Mouse (Mus musculus) forebrain, embryonic 11.5 days (tissue): ENCODE data around the gene Prkch. TPM values are rescaled to one million over a fixed set of nuclear protein-coding genes. Genes with fewer than 3 reads are reported as not detected.

Source experiments
- ATAC-seq: fragments of 200-750 bp; cut with Nextera tagmentation; replicated peaks from 2 replicates; pipeline ENCODE4 v1.8.0; 2017; ENCODE audit warnings: moderate TSS enrichment; ENCODE audit not compliant: low FRiP score
- DNase-seq: peaks from one replicate; pipeline ENCODE4 v3.0.0-alpha.2; 2017; ENCODE audit warnings: low spot score
- H3K27ac ChIP-seq: fragments of 300-500 bp; sonication (generic); 2 replicates; pipeline ENCODE4 v1.5.1; 2014; ENCODE audit warnings: low read depth, low read length
- H3K27me3 ChIP-seq: fragments of 300-500 bp; sonication (generic); 2 replicates; pipeline ENCODE4 v1.6.1; 2014; ENCODE audit warnings: mild to moderate bottlenecking, low read length, mixed read lengths; ENCODE audit not compliant: control insufficient read depth, insufficient read depth
- H3K36me3 ChIP-seq: fragments of 300-500 bp; sonication (generic); 2 replicates; pipeline ENCODE4 v1.6.1; 2014; ENCODE audit warnings: mild to moderate bottlenecking, low read length, moderate library complexity, mixed read lengths; ENCODE audit not compliant: control insufficient read depth, insufficient read depth
- H3K4me1 ChIP-seq: fragments of 300-500 bp; sonication (generic); replicated peaks from 2 replicates; pipeline ENCODE4 v1.6.1; 2014; ENCODE audit warnings: low read length, mixed read lengths; ENCODE audit not compliant: control insufficient read depth, insufficient read depth
- H3K4me2 ChIP-seq: fragments of 300-500 bp; sonication (generic); 2 replicates; pipeline ENCODE4 v1.6.1; 2014; ENCODE audit warnings: low read depth, mild to moderate bottlenecking, low read length, moderate library complexity, mixed read lengths; ENCODE audit not compliant: severe bottlenecking
- H3K4me3 ChIP-seq: fragments of 300-500 bp; sonication (generic); 2 replicates; pipeline ENCODE4 v1.5.1; 2014; ENCODE audit warnings: low read depth, low read length
- H3K9ac ChIP-seq: fragments of 300-500 bp; sonication (generic); 2 replicates; pipeline ENCODE4 v1.6.1; 2014; ENCODE audit warnings: low read length
- H3K9me3 ChIP-seq: fragments of 300-500 bp; sonication (generic); 2 replicates; pipeline ENCODE4 v1.6.1; 2016; ENCODE audit warnings: low read length, mixed read lengths; ENCODE audit not compliant: control insufficient read depth
- WGBS: fragments of 180-500 bp; shearing (Covaris S2); extraction: QIAGEN DNeasy Blood & Tissue Kit; methylation state at CpG from one replicate; pipeline ENCODE4 v1.1.7; 2014; 5-methylcytosine and 5-hydroxymethylcytosine counted together
- polyA plus RNA-seq: library from polyadenylated mRNA; unstranded; fragments of >200 nt; fragmentation: Nextera tagmentation; extraction: Ambion mirVana; gene quantifications from 2 replicates; pipeline ENCODE4 v1.2.1, GENCODE M21; 2014

Gene Prkch
- polyA plus RNA-seq, 1 experiment from 2014 or later: 5.6 TPM

GRCm38 (mm10) chr12:73685875-73686274, 101.3 kb downstream of the Prkch start:
- no peaks in the 10 kb centered on the region for H3K4me1 ChIP-seq
- DNase-seq: no peak
- no peak overlapping the region for H3K4me2 ChIP-seq
- H3K36me3 ChIP-seq: no peaks in the 10 kb centered on the region
- no peak overlapping the region for H3K9ac ChIP-seq
- no peak overlapping the region for H3K4me3 ChIP-seq
- WGBS: 62% methylated on average over 13 of the region's 13 CpGs
- H3K27ac ChIP-seq: no peak overlapping the region
- no peaks in the 10 kb centered on the region for H3K27me3 ChIP-seq
- H3K9me3 ChIP-seq: no peaks in the 10 kb centered on the region
- ATAC-seq: no peak

DNA sequence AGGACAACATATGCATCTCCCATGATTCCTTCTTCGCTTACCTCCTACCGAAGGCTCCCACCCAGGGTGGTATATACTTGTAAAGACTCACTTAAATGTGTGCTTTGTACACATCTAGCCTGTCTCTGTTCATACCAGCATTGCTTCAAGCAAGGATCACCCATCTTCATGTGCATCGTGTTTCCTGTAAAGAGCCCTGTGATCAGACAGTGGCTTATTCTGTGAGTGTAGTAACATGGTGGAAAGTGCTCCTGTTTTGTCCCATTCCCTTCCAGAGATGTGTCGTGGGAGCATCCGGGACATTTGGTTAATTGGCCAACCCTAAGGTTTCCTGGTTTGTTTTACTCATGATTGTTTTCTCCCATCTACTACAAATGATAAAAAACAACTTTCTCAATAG, 101.9 kb downstream of the Prkch start:
- no peak overlapping the region for H3K4me2 ChIP-seq
- no peaks in the 10 kb centered on the region for H3K27me3 ChIP-seq
- H3K36me3 ChIP-seq: no peaks in the 10 kb centered on the region
- H3K9ac ChIP-seq: no peak overlapping the region
- H3K4me3 ChIP-seq: no peak overlapping the region
- H3K4me1 ChIP-seq: no peaks in the 10 kb centered on the region
- ATAC-seq (no peak), DNase-seq (no peak)
- H3K27ac ChIP-seq: no peak overlapping the region
- H3K9me3 ChIP-seq: no peaks in the 10 kb centered on the region
- WGBS: 94% methylated on average over 5 of the region's 5 CpGs

DNA sequence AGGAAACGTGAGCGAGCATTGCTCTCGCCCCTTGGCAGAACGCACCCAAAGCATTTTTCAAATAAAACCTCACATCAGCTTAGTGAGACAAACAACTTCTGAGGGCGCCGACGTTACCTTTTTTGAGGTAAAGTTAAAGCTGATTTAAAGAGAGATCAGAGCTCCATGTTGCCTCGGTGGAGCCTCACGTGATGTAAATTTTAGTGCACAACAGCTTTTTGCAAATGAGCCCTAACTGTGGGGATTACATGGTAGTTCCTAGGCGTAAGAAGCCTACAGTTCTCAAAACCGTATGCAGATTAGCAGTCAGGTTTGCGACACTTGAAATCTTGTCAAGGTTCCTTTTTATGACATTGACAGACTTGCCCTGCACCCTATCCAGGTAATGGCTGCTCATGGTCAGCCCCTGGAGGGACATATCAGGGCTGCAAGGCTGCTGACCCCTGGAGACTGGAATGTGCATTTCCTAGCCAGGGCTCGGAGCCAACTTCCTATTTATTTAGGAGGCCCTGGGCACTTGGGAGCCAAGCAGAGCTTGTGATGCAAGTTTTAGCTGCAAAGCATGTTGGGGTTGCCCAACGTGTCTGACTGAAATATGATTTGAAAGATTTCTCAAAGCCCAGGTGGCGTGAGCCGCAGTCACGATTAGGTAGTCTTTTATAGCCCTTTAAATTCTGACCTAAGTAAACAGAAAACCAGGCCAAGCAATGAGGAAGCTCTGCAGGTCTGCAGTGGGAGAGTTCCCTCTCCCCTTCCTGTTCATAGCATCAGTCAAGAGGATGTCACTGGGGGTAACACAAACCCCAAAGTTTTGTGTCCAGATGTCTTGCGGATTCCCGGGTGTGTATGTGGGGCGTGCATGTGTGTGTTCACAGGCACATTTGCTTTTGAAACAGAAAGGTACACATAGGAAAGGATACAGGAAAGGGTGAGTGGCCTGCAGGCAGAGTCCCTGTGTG, 102.8 kb downstream of the Prkch start:
- H3K27ac ChIP-seq: no peak overlapping the region
- no peak for ATAC-seq
- H3K36me3 ChIP-seq: no peaks in the 10 kb centered on the region
- no peak for DNase-seq
- H3K4me1 ChIP-seq: no peaks in the 10 kb centered on the region
- H3K9ac ChIP-seq: no peak overlapping the region
- 82% methylated on average over 20 of the region's 20 CpGs for WGBS
- no peak overlapping the region for H3K4me2 ChIP-seq
- no peak overlapping the region for H3K4me3 ChIP-seq
- no peaks in the 10 kb centered on the region for H3K9me3 ChIP-seq
- no peaks in the 10 kb centered on the region for H3K27me3 ChIP-seq

GRCm38 (mm10) chr12:73692321-73692720, 107.7 kb downstream of the Prkch start:
- no peak for ATAC-seq
- no peak overlapping the region for H3K9ac ChIP-seq
- H3K4me3 ChIP-seq: no peak overlapping the region
- 24% methylated on average over 4 of the region's 4 CpGs for WGBS
- H3K27me3 ChIP-seq: no peaks in the 10 kb centered on the region
- H3K4me1 ChIP-seq: no peaks in the 10 kb centered on the region
- no peaks in the 10 kb centered on the region for H3K36me3 ChIP-seq
- H3K4me2 ChIP-seq: no peak overlapping the region
- DNase-seq: no peak
- H3K27ac ChIP-seq: no peak overlapping the region
- H3K9me3 ChIP-seq: no peaks in the 10 kb centered on the region

GRCm38 (mm10) chr12:73693347-73693746, 108.8 kb downstream of the Prkch start:
- no peaks in the 10 kb centered on the region for H3K4me1 ChIP-seq
- H3K36me3 ChIP-seq: no peaks in the 10 kb centered on the region
- no peak overlapping the region for H3K9ac ChIP-seq
- no peak overlapping the region for H3K27ac ChIP-seq
- ATAC-seq (peak; percentile 67), DNase-seq (peak; percentile 78)
- no peaks in the 10 kb centered on the region for H3K27me3 ChIP-seq
- 31% methylated on average over 4 of the region's 4 CpGs for WGBS
- no peak overlapping the region for H3K4me3 ChIP-seq
- no peaks in the 10 kb centered on the region for H3K9me3 ChIP-seq
- H3K4me2 ChIP-seq: no peak overlapping the region

- Histone ChIP-seq H3K9me3 (no peaks in the 10 kb centered on the region), H3K4me1 (no peaks in the 10 kb centered on the region), H3K4me3 (no peak overlapping the region), H3K27ac (no peak overlapping the region), H3K27me3 (no peaks in the 10 kb centered on the region), H3K4me2 (no peak overlapping the region), H3K9ac (no peak overlapping the region), H3K36me3 (no peaks in the 10 kb centered on the region)
- WGBS: 89% methylated on average over 13 of the region's 13 CpGs
- ATAC-seq: no peak
- no peak for DNase-seq
Observed at GRCm38 (mm10) chr12:73694690-73695089, 110.1 kb downstream of the Prkch start.

GRCm38 (mm10) chr12:73695110-73695509, 110.5 kb downstream of the Prkch start:
- H3K4me3 ChIP-seq: no peak overlapping the region
- no peaks in the 10 kb centered on the region for H3K27me3 ChIP-seq
- H3K9ac ChIP-seq: no peak overlapping the region
- 74% methylated on average over 16 of the region's 16 CpGs for WGBS
- no peak overlapping the region for H3K27ac ChIP-seq
- H3K9me3 ChIP-seq: no peaks in the 10 kb centered on the region
- DNase-seq: no peak
- no peak for ATAC-seq
- no peak overlapping the region for H3K4me2 ChIP-seq
- H3K36me3 ChIP-seq: no peaks in the 10 kb centered on the region
- H3K4me1 ChIP-seq: no peaks in the 10 kb centered on the region

DNA sequence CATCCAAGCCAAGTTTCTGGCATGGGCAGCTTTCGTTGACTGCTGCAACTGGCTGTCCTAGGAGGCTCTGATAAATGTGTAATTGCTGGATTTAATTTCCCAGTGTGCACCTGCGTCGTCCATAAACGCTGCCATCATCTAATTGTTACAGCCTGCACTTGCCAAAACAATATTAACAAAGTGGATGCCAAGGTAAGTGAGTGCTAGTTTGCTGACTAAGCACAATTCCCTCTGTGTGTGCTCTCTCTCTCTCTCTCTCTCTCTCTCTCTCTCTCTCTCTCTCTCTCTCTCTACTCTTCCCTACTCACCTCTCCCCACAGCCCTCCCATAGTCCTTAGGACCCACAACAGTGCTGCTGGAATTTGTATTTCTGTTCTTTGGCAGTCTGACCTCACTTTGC, 111.5 kb downstream of the Prkch start:
- no peak for DNase-seq
- Histone ChIP-seq H3K27ac (no peak overlapping the region), H3K36me3 (no peaks in the 10 kb centered on the region), H3K4me3 (no peak overlapping the region), H3K27me3 (no peaks in the 10 kb centered on the region), H3K9me3 (no peaks in the 10 kb centered on the region), H3K4me2 (no peak overlapping the region), H3K4me1 (no peaks in the 10 kb centered on the region), H3K9ac (no peak overlapping the region)
- 87% methylated on average over 4 of the region's 4 CpGs for WGBS
- ATAC-seq: no peak

DNA sequence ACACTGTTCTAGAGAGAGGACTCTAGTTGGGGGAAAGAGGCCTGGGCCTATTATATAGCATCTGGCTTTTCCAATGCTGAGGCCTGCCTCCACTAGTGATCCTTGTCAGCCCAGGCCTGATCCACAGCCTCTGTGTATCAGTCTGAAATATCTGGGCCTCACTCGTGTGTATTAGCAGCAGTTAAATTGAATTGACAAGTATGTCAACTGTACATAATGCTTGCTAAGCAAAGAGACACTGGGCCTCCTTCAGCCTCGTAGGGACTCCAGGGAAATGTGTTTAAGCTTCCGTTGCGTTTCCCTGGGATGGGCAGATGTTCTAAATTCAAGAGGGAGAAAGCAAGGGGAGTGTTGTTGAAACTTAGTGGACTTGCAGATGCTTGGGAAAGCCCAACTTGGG, 112.3 kb downstream of the Prkch start:
- WGBS: 87% methylated on average over 4 of the region's 4 CpGs
- DNase-seq (no peak), ATAC-seq (no peak)
- H3K4me3 ChIP-seq: no peak overlapping the region
- no peaks in the 10 kb centered on the region for H3K9me3 ChIP-seq
- H3K4me1 ChIP-seq: no peaks in the 10 kb centered on the region
- no peak overlapping the region for H3K9ac ChIP-seq
- H3K4me2 ChIP-seq: no peak overlapping the region
- no peaks in the 10 kb centered on the region for H3K36me3 ChIP-seq
- no peak overlapping the region for H3K27ac ChIP-seq
- no peaks in the 10 kb centered on the region for H3K27me3 ChIP-seq
